Mouse (Mus musculus): Measurements from ENCODE around the gene Olfr58.
"Not testable (repeated sequence)": the region's sequence is repeated elsewhere in the genome, so short reads cannot be mapped to it uniquely, and the experiment has no call there.

Gene Olfr58

DNA sequence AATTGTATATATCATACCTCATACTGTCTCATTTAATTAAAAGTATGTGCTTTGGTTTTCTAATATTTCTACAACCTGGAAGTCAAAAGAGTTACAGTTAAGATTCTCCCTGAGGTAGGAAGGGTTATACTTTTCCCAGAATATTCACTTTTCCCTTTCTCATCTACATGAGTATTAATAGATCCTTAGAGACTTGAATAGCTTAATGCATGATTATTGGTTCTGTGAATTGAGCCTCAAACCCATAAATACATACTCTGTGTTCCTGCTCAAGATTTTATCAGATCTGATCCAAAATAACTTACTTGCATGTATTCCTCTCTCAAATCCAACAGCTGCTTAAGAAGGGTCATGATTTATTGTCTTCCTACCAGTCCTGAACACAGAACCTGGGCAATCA is at the start of gene Olfr58:
Gene Olfr58 (plus strand): TSS at position 301 of the 400 bp plus-strand sequence.
- no peak for DNase-seq

DNA sequence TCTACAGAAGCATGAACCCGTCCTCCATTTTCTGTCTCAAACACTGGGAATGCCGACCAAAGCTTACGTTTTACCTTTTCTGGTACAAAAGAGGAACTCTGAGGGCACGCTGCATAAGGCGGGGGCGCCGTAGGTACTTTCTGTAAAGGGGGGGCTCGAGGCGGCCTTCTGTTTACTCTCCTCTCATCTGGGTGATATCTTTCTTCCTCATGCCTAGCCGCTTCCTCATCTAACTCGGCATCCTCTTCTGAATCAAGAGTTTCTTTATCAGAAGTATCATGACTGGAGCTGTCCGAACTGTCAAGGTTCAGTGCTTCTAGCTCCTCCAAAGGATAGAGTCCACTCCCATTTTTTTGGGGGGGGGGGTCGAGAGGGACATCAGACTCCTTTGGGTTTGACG is 10.9 kb upstream of the Olfr58 start:
- DNase-seq, result no peak

DNA sequence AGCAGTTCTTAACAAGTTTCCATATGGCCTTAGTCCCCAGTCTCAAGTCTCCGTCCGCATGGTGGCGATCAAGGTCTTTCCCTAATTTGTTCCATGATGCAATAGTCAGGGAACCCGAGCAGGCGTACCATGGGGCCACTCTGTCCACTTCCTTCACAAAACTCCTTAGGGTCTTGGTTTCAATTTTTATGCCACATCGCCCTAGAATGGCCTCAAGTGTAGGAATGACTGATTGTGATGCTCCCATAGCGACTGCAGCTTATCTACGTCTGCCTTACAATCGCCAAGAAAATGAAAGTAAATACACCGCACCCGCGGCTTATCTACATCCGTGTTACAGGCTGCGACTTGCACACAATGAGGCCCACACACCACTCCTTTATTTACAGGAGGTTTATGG is 10.4 kb upstream of the Olfr58 start:
- no peak for DNase-seq

DNA sequence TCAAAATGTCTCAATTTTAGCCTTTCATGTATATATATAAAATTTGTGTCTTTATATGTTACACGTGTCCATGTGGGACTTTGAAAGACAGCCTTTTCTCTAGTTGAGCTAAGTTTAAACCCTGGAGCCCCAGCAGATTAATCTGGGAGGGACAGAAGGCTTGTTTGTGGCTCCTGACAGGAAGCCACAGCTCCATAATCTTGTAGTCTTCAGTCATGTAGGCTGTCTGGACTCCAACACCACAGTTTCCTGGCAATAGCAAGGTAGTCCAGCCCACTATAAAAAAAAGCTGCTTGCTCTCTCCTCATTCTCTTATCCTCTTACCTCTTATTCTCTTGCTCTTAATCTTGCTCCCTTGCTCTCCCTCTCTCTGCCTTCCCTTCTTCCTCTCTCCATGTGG is 22.9 kb downstream of the Olfr58 start:
- DNase-seq, result no peak

DNA sequence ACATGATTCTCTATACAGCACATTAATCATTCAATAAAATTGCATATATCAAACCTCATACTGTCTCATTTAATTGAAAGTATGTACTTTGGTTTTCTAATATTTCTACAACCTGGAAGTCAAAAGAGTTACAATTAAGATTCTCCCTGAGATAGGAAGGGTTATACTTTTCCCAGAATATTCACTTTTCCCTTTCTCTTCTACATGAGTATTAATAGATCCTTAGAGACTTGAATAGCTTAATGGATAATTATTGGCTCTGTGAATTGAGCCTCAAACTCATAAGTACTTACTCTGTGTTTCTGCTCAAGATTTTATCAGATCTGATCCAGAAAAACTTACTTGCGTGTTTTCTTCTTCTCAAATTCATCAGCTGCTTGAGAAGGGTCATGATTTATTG is 24.5 kb downstream of the Olfr58 start, which contains the start of gene Olfr859:
Gene Olfr859 (plus strand): TSS at position 301 of the 400 bp plus-strand sequence.
- DNase-seq, result not testable (repeated sequence)
